Mouse (Mus musculus) spleen, embryonic (tissue): ENCODE results near the gene Gnptab.
"Not testable (repeated sequence)": the region's sequence is repeated elsewhere in the genome, so short reads cannot be mapped to it uniquely, and the experiment has no call there.

Experiments used
- CTCF ChIA-PET: fragments of 350-600 bp; sonication (Branson Sonifier 250); formaldehyde crosslinking; loops from one replicate; lab custom pipeline; 2022; lab: Charles Lee

The Gnptab gene

GRCm38 (mm10) chr10:88407875-88408631, 29.1 kb downstream of the Gnptab start:
- CTCF ChIA-PET = no interaction called here

GRCm38 (mm10) chr10:88409751-88410150, 30.8 kb downstream of the Gnptab start:
- CTCF ChIA-PET = interaction anchor here (0.9 kb wide), 1 partner anchor 11 kb away, joined by 11 read pairs; no protein-coding TSS in a partner anchor

- CTCF ChIA-PET = interaction anchor here (0.5 kb wide), 1 partner anchor 13 kb away, joined by 4 read pairs; no protein-coding TSS in a partner anchor
Measured at GRCm38 (mm10) chr10:88412290-88412995, 33.5 kb downstream of the Gnptab start.

GRCm38 (mm10) chr10:88417686-88418085, 38.8 kb downstream of the Gnptab start:
- CTCF ChIA-PET = no interaction called here

- CTCF ChIA-PET = interaction anchor here (0.5 kb wide), 1 partner anchor 43 kb away, joined by 3 read pairs; no protein-coding TSS in a partner anchor
Measured at GRCm38 (mm10) chr10:88420141-88420541, 41.2 kb downstream of the Gnptab start.

- CTCF ChIA-PET = interaction anchor here (0.5 to 1.2 kb wide), 5 partner anchors 11 to 44 kb away, joined by 3 to 11 read pairs (median 3); partner anchors contain the start of genes Dram1 and Gnptab
Measured at GRCm38 (mm10) chr10:88420655-88421435, 41.9 kb downstream of the Gnptab start.

GRCm38 (mm10) chr10:88426158-88426816, 47.4 kb downstream of the Gnptab start:
- CTCF ChIA-PET = interaction anchor here (0.6 to 2.1 kb wide), 4 partner anchors 17 to 226 kb away, joined by 3 to 10 read pairs (median 6); partner anchors contain the start of genes Dram1, Gnptab and Washc3

- CTCF ChIA-PET = interaction anchor here (0.5 to 2.1 kb wide), 3 partner anchors 17 to 242 kb away, joined by 3 to 10 read pairs (median 9); partner anchors contain the start of genes Dram1 and Gnptab
Measured at GRCm38 (mm10) chr10:88426896-88427295, 48.0 kb downstream of the Gnptab start.

GRCm38 (mm10) chr10:88427998-88428397, 49.1 kb downstream of the Gnptab start:
- CTCF ChIA-PET = interaction anchor here (1.6 kb wide), 1 partner anchor 49 kb away, joined by 7 read pairs; the partner anchor contains the start of genes Dram1 and Gnptab

- CTCF ChIA-PET = no interaction called here
Measured at GRCm38 (mm10) chr10:88441224-88441623, 62.3 kb downstream of the Gnptab start.

GRCm38 (mm10) chr10:88451221-88451620, 72.3 kb downstream of the Gnptab start:
- CTCF ChIA-PET = no interaction called here

GRCm38 (mm10) chr10:88451990-88452389, 73.1 kb downstream of the Gnptab start:
- CTCF ChIA-PET = no interaction called here

GRCm38 (mm10) chr10:88457816-88458215, 78.9 kb downstream of the Gnptab start:
- CTCF ChIA-PET = no interaction called here

GRCm38 (mm10) chr10:88459502-88459992, 80.6 kb downstream of the Gnptab start, which contains the start of gene Sycp3:
Gene Sycp3, plus strand, starts transcription at chr10:88459569.
- CTCF ChIA-PET = no interaction called here

GRCm38 (mm10) chr10:88460122-88460820, 81.3 kb downstream of the Gnptab start:
- CTCF ChIA-PET = no interaction called here

GRCm38 (mm10) chr10:88482866-88483265, 103.9 kb downstream of the Gnptab start:
- CTCF ChIA-PET = not testable (repeated sequence)

- CTCF ChIA-PET = no interaction called here
Measured at GRCm38 (mm10) chr10:88488629-88489028, 109.7 kb downstream of the Gnptab start.

GRCm38 (mm10) chr10:88491632-88492031, 112.7 kb downstream of the Gnptab start:
- CTCF ChIA-PET = no interaction called here

- CTCF ChIA-PET = interaction anchor here (0.7 kb wide), 1 partner anchor 292 kb away, joined by 14 read pairs; no protein-coding TSS in a partner anchor
Measured at GRCm38 (mm10) chr10:88492658-88493057, 113.7 kb downstream of the Gnptab start.
